ENCODE assay signal across 8 mouse cellular contexts in genomic region chr16:4592909-4593875, GRCm38 (mm10). TPM values are rescaled to one million over a fixed set of nuclear protein-coding genes. Genes with fewer than 3 reads are reported as not detected.
DNase-seq lines count a peak whose midpoint lies in the region; ATAC-seq lines count a peak whose summit lies in the region.

No protein-coding gene starts in this region.

- peak overlapping the region; percentile 93 for H3K4me2 ChIP-seq in forebrain, embryonic 11.5 days (ENCODE audit: low read depth, low read length, severe bottlenecking)
- H3K4me2 ChIP-seq in hindbrain, embryonic 15.5 days = peak overlapping the region; percentile 95
- peak overlapping the region; percentile 99 for H3K4me2 ChIP-seq in limb, embryonic 12.5 days
- H3K4me2 ChIP-seq in midbrain, embryonic 13.5 days (replicated peaks) = peak overlapping the region; percentile 94

- H3K4me1 ChIP-seq in forebrain, embryonic 11.5 days (replicated peaks; ENCODE audit: control insufficient read depth, insufficient read depth, low read length) = peaks cover 34% of the 10 kb centered on the region
- peaks cover 54% of the 10 kb centered on the region for H3K4me1 ChIP-seq in hindbrain, embryonic 15.5 days (replicated peaks)
- H3K4me1 ChIP-seq in limb, embryonic 12.5 days (replicated peaks) = peaks cover 54% of the 10 kb centered on the region
- peaks cover 54% of the 10 kb centered on the region for H3K4me1 ChIP-seq in midbrain, embryonic 13.5 days (replicated peaks)

- H3K27me3 ChIP-seq in forebrain, embryonic 11.5 days (ENCODE audit: control insufficient read depth, insufficient read depth, low read length) = no peaks in the 10 kb centered on the region
- no peaks in the 10 kb centered on the region for H3K27me3 ChIP-seq in hindbrain, embryonic 15.5 days
- H3K27me3 ChIP-seq in limb, embryonic 12.5 days = no peaks in the 10 kb centered on the region
- no peaks in the 10 kb centered on the region for H3K27me3 ChIP-seq in midbrain, embryonic 13.5 days

- ATAC-seq in forebrain, embryonic 11.5 days (replicated peaks; ENCODE audit: low FRiP score) = no peak
- ATAC-seq in hindbrain, embryonic 15.5 days (ENCODE audit: low FRiP score, low read depth) = no peak
- ATAC-seq in limb, embryonic 12.5 days (ENCODE audit: insufficient number of reproducible peaks, insufficient read depth, low FRiP score, low TSS enrichment, low read depth) = no peak
- ATAC-seq in midbrain, embryonic 13.5 days = no peak

- peak; percentile 49 for DNase-seq in ovary, postnatal 36 days (ENCODE audit: low spot score)
- no peak for DNase-seq in ovary, postnatal 10 days (ENCODE audit: low spot score)
- DNase-seq in brain, adult 2 months (ENCODE audit: low read depth, low spot score) = peak; percentile 85
- peak; percentile 69 for DNase-seq in forebrain, embryonic 11.5 days (ENCODE audit: low spot score)
- peak; percentile 64 for DNase-seq in thymus, postnatal 14 days

- no peaks in the 10 kb centered on the region for H3K9me3 ChIP-seq in forebrain, embryonic 11.5 days (ENCODE audit: control insufficient read depth, low read length)
- no peaks in the 10 kb centered on the region for H3K9me3 ChIP-seq in hindbrain, embryonic 15.5 days
- no peaks in the 10 kb centered on the region for H3K9me3 ChIP-seq in limb, embryonic 12.5 days
- no peaks in the 10 kb centered on the region for H3K9me3 ChIP-seq in midbrain, embryonic 13.5 days

- H3K27ac ChIP-seq in forebrain, embryonic 11.5 days (ENCODE audit: low read depth, low read length) = peak overlapping the region; percentile 95
- H3K27ac ChIP-seq in hindbrain, embryonic 15.5 days (replicated peaks) = peak overlapping the region; percentile 91
- H3K27ac ChIP-seq in limb, embryonic 12.5 days = peak overlapping the region; percentile 97
- H3K27ac ChIP-seq in midbrain, embryonic 13.5 days = peak overlapping the region; percentile 98

- H3K9ac ChIP-seq in forebrain, embryonic 11.5 days (ENCODE audit: low read length) = peak overlapping the region; percentile 94
- H3K9ac ChIP-seq in hindbrain, embryonic 15.5 days = peak overlapping the region; percentile 83
- peak overlapping the region; percentile 95; the same call in 1 of the 2 replicates for H3K9ac ChIP-seq in limb, embryonic 12.5 days (replicated peaks)
- peak overlapping the region; percentile 95 for H3K9ac ChIP-seq in midbrain, embryonic 13.5 days (replicated peaks)

- H3K36me3 ChIP-seq in forebrain, embryonic 11.5 days (ENCODE audit: control insufficient read depth, insufficient read depth, low read length) = no peaks in the 10 kb centered on the region
- 0 out of 2 replicates have a peak, but pooled peaks cover 7% of the 10 kb centered on the region for H3K36me3 ChIP-seq in hindbrain, embryonic 15.5 days
- peaks cover 13% of the 10 kb centered on the region for H3K36me3 ChIP-seq in limb, embryonic 12.5 days
- H3K36me3 ChIP-seq in midbrain, embryonic 13.5 days = peaks cover 7% of the 10 kb centered on the region

- WGBS in forebrain, embryonic 11.5 days = 15% methylated on average over 32 of the region's 32 CpGs
- 10% methylated on average over 32 of the region's 32 CpGs for WGBS in hindbrain, embryonic 15.5 days
- WGBS in limb, embryonic 12.5 days = 12% methylated on average over 32 of the region's 32 CpGs
- WGBS in midbrain, embryonic 13.5 days = 12% methylated on average over 32 of the region's 32 CpGs

- peak overlapping the region; percentile 86 for H3K4me3 ChIP-seq in forebrain, embryonic 11.5 days (ENCODE audit: low read depth, low read length)
- H3K4me3 ChIP-seq in hindbrain, embryonic 15.5 days = peak overlapping the region; percentile 66
- H3K4me3 ChIP-seq in limb, embryonic 12.5 days (replicated peaks) = peak overlapping the region; percentile 89
- H3K4me3 ChIP-seq in midbrain, embryonic 13.5 days (replicated peaks) = peak overlapping the region; percentile 83

RNA-seq across cellular contexts. Expression of gene Glis2, which starts 1.3 kb away (rescaled TPM):
- 31.3 and 34.5 TPM in 2 replicates for polyA plus RNA-seq in forebrain, embryonic 11.5 days (2014; fragmentation: Nextera tagmentation; extraction: Ambion mirVana)
- 17.0 and 19.7 TPM in 2 replicates for polyA plus RNA-seq in hindbrain, embryonic 15.5 days (2015; fragmentation: Nextera tagmentation; extraction: Ambion mirVana)
- 28.4 and 32.6 TPM in 2 replicates for polyA plus RNA-seq in limb, embryonic 12.5 days (2016; fragmentation: Nextera tagmentation; extraction: Ambion mirVana)
- polyA plus RNA-seq in midbrain, embryonic 13.5 days (2015; fragmentation: Nextera tagmentation; extraction: Ambion mirVana) = 20.0 and 26.3 TPM in 2 replicates

RNA-seq across cellular contexts. Expression of gene Pam16, which starts 31.6 kb away (rescaled TPM):
- polyA plus RNA-seq in forebrain, embryonic 11.5 days (2014; fragmentation: Nextera tagmentation; extraction: Ambion mirVana) = 87.4 and 91.4 TPM in 2 replicates
- polyA plus RNA-seq in hindbrain, embryonic 15.5 days (2015; fragmentation: Nextera tagmentation; extraction: Ambion mirVana) = 161 and 170 TPM in 2 replicates
- 111 and 120 TPM in 2 replicates for polyA plus RNA-seq in limb, embryonic 12.5 days (2016; fragmentation: Nextera tagmentation; extraction: Ambion mirVana)
- 153 and 155 TPM in 2 replicates for polyA plus RNA-seq in midbrain, embryonic 13.5 days (2015; fragmentation: Nextera tagmentation; extraction: Ambion mirVana)

RNA-seq across cellular contexts. Expression of gene Tfap4, which starts 33.5 kb away (rescaled TPM):
- 27.7 and 28.6 TPM in 2 replicates for polyA plus RNA-seq in forebrain, embryonic 11.5 days (2014; fragmentation: Nextera tagmentation; extraction: Ambion mirVana)
- polyA plus RNA-seq in hindbrain, embryonic 15.5 days (2015; fragmentation: Nextera tagmentation; extraction: Ambion mirVana) = 7.2 and 8.2 TPM in 2 replicates
- polyA plus RNA-seq in limb, embryonic 12.5 days (2016; fragmentation: Nextera tagmentation; extraction: Ambion mirVana) = 29.1 and 31.0 TPM in 2 replicates
- 10.5 and 11.2 TPM in 2 replicates for polyA plus RNA-seq in midbrain, embryonic 13.5 days (2015; fragmentation: Nextera tagmentation; extraction: Ambion mirVana)

RNA-seq across cellular contexts. Expression of gene Vasn, which starts 46.5 kb away (rescaled TPM):
- polyA plus RNA-seq in forebrain, embryonic 11.5 days (2014; fragmentation: Nextera tagmentation; extraction: Ambion mirVana) = 7.6 and 7.7 TPM in 2 replicates
- polyA plus RNA-seq in hindbrain, embryonic 15.5 days (2015; fragmentation: Nextera tagmentation; extraction: Ambion mirVana) = 5.9 and 6.4 TPM in 2 replicates
- polyA plus RNA-seq in limb, embryonic 12.5 days (2016; fragmentation: Nextera tagmentation; extraction: Ambion mirVana) = 29.4 and 30.4 TPM in 2 replicates
- 3.2 and 4.6 TPM in 2 replicates for polyA plus RNA-seq in midbrain, embryonic 13.5 days (2015; fragmentation: Nextera tagmentation; extraction: Ambion mirVana)

RNA-seq across cellular contexts. Expression of gene Dnaja3, which starts 46.6 kb away (rescaled TPM):
- polyA plus RNA-seq in forebrain, embryonic 11.5 days (2014; fragmentation: Nextera tagmentation; extraction: Ambion mirVana) = 57.7 and 60.7 TPM in 2 replicates
- 63.7 and 63.9 TPM in 2 replicates for polyA plus RNA-seq in hindbrain, embryonic 15.5 days (2015; fragmentation: Nextera tagmentation; extraction: Ambion mirVana)
- 55.1 and 58.0 TPM in 2 replicates for polyA plus RNA-seq in limb, embryonic 12.5 days (2016; fragmentation: Nextera tagmentation; extraction: Ambion mirVana)
- polyA plus RNA-seq in midbrain, embryonic 13.5 days (2015; fragmentation: Nextera tagmentation; extraction: Ambion mirVana) = 50.5 and 54.3 TPM in 2 replicates
